Mouse (Mus musculus): Measurements from ENCODE around the gene Olfr1438-ps1. TPM values are rescaled to one million over a fixed set of nuclear protein-coding genes. Genes with fewer than 3 reads are reported as not detected.
"Not testable (repeated sequence)": the region's sequence is repeated elsewhere in the genome, so short reads cannot be mapped to it uniquely, and the experiment has no call there.

Olfr1438-ps1 gene
- not detected in 2 replicates for polyA plus RNA-seq (2012; rRNA removed)

DNA sequence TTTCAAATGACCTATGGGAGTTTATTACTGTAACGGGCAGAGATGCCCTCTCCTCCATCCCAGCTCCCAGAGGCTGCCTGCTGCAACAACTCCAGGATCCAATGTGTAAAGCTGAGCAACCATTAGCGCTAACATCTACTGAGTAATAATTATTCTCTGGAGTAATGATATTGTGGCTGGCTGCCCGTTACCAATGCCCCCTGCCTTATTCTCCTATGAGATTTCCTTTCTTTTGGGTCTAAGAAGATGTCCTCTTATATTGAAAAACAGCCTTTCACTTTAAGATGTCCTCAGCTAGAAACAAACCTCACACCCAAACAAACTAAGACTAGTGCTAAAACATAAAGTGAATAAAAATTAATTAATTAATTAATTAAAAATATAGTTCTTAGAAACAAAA lies at the start of gene Olfr1438-ps1:
Gene Olfr1438-ps1 (minus strand): TSS at position 101 of the 400 bp plus-strand sequence.
- DNase-seq (ENCODE audit: low spot score): no peak

DNA sequence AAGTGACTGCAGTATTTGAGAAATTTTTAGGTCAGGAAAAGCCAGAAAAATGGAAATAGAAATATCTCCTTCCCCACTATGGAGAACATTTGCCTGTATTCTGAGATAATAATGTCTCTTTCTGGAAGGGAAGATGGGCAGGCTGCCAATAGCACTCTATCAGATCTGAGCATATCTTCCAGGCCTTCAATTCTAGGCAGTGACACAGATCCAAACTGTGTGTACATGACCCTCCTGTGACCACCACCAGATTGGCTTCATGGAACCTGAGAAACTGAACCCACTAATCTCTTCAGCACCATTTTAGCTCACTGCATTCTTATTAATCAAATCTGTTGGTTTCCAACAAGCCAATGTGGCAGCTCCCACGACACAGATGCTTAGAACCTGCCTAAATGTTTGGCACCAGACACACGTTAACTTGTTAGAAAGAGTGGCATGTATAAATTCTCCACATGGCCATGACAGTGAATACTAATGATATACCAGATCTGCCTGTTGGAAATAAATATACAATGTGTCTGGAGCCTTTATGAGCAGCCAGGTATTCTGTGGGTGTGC lies 38.8 kb upstream of the Olfr1438-ps1 start:
- DNase-seq (ENCODE audit: low spot score): no peak

DNA sequence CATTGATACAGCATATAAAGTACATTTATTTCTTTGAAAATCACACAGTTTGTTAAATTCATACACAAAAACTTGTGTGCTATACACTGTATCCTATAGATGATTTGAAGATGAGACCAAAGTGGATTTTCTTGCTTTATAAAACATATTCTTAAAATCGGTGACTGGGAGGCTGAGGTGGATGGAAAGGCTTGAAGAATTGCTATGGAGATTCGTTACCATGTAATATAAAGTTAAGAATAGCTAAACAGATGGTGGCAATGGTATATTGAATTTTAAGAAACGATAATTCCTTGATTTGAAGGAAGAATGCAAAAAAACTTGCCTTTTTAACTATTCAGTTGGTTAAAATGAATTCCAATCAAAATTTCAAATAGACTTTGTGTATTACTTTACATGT lies 37.3 kb upstream of the Olfr1438-ps1 start:
- DNase-seq (ENCODE audit: low spot score): no peak

GRCm38 (mm10) chr19:12325001-12325400 lies 10.7 kb downstream of the Olfr1438-ps1 start, which contains the start of gene Olfr1437:
Olfr1437 (minus strand) TSS chr19:12325101.
- no peak for DNase-seq (ENCODE audit: low spot score)

- DNase-seq (ENCODE audit: low spot score): not testable (repeated sequence)
Measured at GRCm38 (mm10) chr19:12299030-12299429, 36.7 kb downstream of the Olfr1438-ps1 start, which contains the start of gene Olfr1436. Olfr1436 (minus strand) TSS chr19:12299130.

DNA sequence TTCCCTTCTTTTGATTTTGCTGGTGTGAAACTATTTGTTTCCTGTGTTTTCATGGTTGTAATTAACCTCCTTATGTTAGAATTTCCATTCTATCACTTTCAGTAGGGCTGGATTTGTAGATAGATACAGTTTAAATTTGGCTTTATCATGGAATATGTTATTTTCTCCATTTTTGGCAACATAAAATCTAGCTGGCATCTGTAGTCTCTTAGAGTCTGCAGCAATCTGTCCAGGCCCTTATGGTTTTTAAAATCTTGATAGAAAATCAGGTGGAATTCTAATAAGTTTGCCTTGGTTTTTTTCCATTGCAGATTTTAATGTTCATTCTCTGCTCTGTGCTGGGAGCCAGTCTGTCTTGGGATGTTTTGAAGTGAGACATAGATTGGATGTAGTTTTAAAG lies 42.7 kb downstream of the Olfr1438-ps1 start:
- no peak for DNase-seq (ENCODE audit: low spot score)

- DNase-seq (ENCODE audit: low spot score): no peak
Measured at GRCm38 (mm10) chr19:12279554-12279953, 56.2 kb downstream of the Olfr1438-ps1 start, which contains the start of gene Olfr1434. Olfr1434 (plus strand) TSS chr19:12279854.

Other genes starting within 250 kb of the Olfr1438-ps1 start
- not detected in 2 replicates for gene Olfr1426, start 243.9 kb downstream of the Olfr1438-ps1 start, polyA plus RNA-seq (2012; rRNA removed)
- not detected in 2 replicates for gene Olfr1427, start 232.6 kb downstream of the Olfr1438-ps1 start, polyA plus RNA-seq (2012; rRNA removed)
- gene Olfr1428, start 220.0 kb downstream of the Olfr1438-ps1 start, polyA plus RNA-seq (2012; rRNA removed): not detected in 2 replicates
- gene Olfr76, start 212.7 kb downstream of the Olfr1438-ps1 start, polyA plus RNA-seq (2012; rRNA removed): not detected in 2 replicates
- gene Olfr1555-ps1, start 165.8 kb downstream of the Olfr1438-ps1 start, polyA plus RNA-seq (2012; rRNA removed): not detected in 2 replicates
- not detected in 2 replicates for gene Olfr1431, start 135.3 kb downstream of the Olfr1438-ps1 start, polyA plus RNA-seq (2012; rRNA removed)
- gene Olfr1432, start 103.3 kb downstream of the Olfr1438-ps1 start, polyA plus RNA-seq (2012; rRNA removed): not detected in 2 replicates
- gene Olfr262, start 94.3 kb downstream of the Olfr1438-ps1 start, polyA plus RNA-seq (2012; rRNA removed): not detected in 2 replicates
- gene Olfr235, start 74.9 kb downstream of the Olfr1438-ps1 start, polyA plus RNA-seq (2012; rRNA removed): not detected in 2 replicates
- gene Olfr1434, start 56.1 kb downstream of the Olfr1438-ps1 start, polyA plus RNA-seq (2012; rRNA removed): not detected in 2 replicates
- gene Olfr1436, start 36.8 kb downstream of the Olfr1438-ps1 start, polyA plus RNA-seq (2012; rRNA removed): not detected in 2 replicates
- gene Olfr1437, start 10.8 kb downstream of the Olfr1438-ps1 start, polyA plus RNA-seq (2012; rRNA removed): not detected in 2 replicates
- gene Olfr1440, start 51.4 kb upstream of the Olfr1438-ps1 start, polyA plus RNA-seq (2012; rRNA removed): not detected in 2 replicates
- gene Olfr1441, start 81.5 kb upstream of the Olfr1438-ps1 start, polyA plus RNA-seq (2012; rRNA removed): not detected in 2 replicates
- gene Pfpl, start 92.0 kb upstream of the Olfr1438-ps1 start, polyA plus RNA-seq (2012; rRNA removed): not detected in 2 replicates
- 11.6 and 15.2 TPM in 2 replicates for gene Mpeg1, start 124.9 kb upstream of the Olfr1438-ps1 start, polyA plus RNA-seq (2012; rRNA removed)
- gene Dtx4, start 165.5 kb upstream of the Olfr1438-ps1 start, polyA plus RNA-seq (2012; rRNA removed): 12.6 and 16.8 TPM in 2 replicates
- gene Fam111a, start 209.8 kb upstream of the Olfr1438-ps1 start, polyA plus RNA-seq (2012; rRNA removed): 5.8 and 6.2 TPM in 2 replicates